Mouse (Mus musculus) stomach, postnatal 0 days (tissue): ENCODE measurements at regions not wholly inside any gene's neighbourhood (a gene's known extent, or its start where the extent isn't known, plus 50 kb on each side); places are given as distances from the start of the nearest gene placed in this dataset.

Source experiments
- CTCF ChIP-seq: IDR thresholded peaks from 2 replicates; pipeline ENCODE4 v1.5.1; 2016; ENCODE audit warnings: antibody characterized with exemption, low read depth, mild to moderate bottlenecking, moderate library complexity
- EP300 ChIP-seq: optimal IDR thresholded peaks from 2 replicates; pipeline ENCODE3; 2016; ENCODE audit warnings: antibody characterized with exemption

- TF ChIP-seq EP300 (no peak), CTCF (no peak)
These were observed 95.3 kb upstream of the Pam start for GRCm38 (mm10) chr1:98190741-98191140.
